Mouse (Mus musculus): ENCODE results near the gene Dap. TPM values are rescaled to one million over a fixed set of nuclear protein-coding genes. Genes with fewer than 3 reads are reported as not detected.

Dap gene
- total and polyA plus RNA-seq, 2 experiments = 53.6 to 156 TPM

- no peak for DNase-seq (ENCODE audit: extremely low read depth, low read depth, low spot score)
- TF ChIP-seq CTCF (IDR thresholded peaks at IDR 0.05; ENCODE audit: low read depth, low read length) = peak; percentile 79
- no peak for TF ChIP-seq POLR2A (IDR thresholded peaks at IDR 0.05; ENCODE audit: extremely low read depth, insufficient read depth, low read length)
- Histone ChIP-seq H3K36me3 (ENCODE audit: control insufficient read depth, insufficient read depth, low read length) (no peaks in the 10 kb centered on the region), H3K4me1 (ENCODE audit: control insufficient read depth, insufficient read depth, low read length) (no peaks in the 10 kb centered on the region; the same call in 1 of the 2 replicates), H3K4me3 (ENCODE audit: insufficient read depth, low read depth, low read length) (no peak overlapping the region), H3K27ac (replicated peaks; ENCODE audit: insufficient read depth, low read depth, low read length) (no peak overlapping the region), H3K27me3 (ENCODE audit: control insufficient read depth, insufficient read depth, low read length) (no peaks in the 10 kb centered on the region), H3K79me2 (ENCODE audit: control insufficient read depth, insufficient read depth, low read length) (no peaks in the 10 kb centered on the region; the same call in 1 of the 2 replicates), H3K9ac (ENCODE audit: low read depth, low read length) (no peak overlapping the region)
- 77% methylated on average over 15 of the region's 15 CpGs for WGBS
These were observed 85.4 kb downstream of the Dap start for GRCm38 (mm10) chr15:31309526-31309925.

GRCm38 (mm10) chr15:31312001-31312400, 87.9 kb downstream of the Dap start:
- Histone ChIP-seq H3K27me3 (ENCODE audit: control insufficient read depth, insufficient read depth, low read length) (no peaks in the 10 kb centered on the region), H3K4me1 (ENCODE audit: control insufficient read depth, insufficient read depth, low read length) (no peaks in the 10 kb centered on the region; the same call in 1 of the 2 replicates), H3K27ac (replicated peaks; ENCODE audit: insufficient read depth, low read depth, low read length) (no peak overlapping the region), H3K9ac (ENCODE audit: low read depth, low read length) (no peak overlapping the region), H3K79me2 (ENCODE audit: control insufficient read depth, insufficient read depth, low read length) (no peaks in the 10 kb centered on the region), H3K4me3 (ENCODE audit: insufficient read depth, low read depth, low read length) (no peak overlapping the region), H3K36me3 (ENCODE audit: control insufficient read depth, insufficient read depth, low read length) (no peaks in the 10 kb centered on the region)
- 93% methylated on average over 2 of the region's 2 CpGs for WGBS
- DNase-seq (ENCODE audit: extremely low read depth, low read depth, low spot score) = no peak
- TF ChIP-seq POLR2A (IDR thresholded peaks at IDR 0.05; ENCODE audit: extremely low read depth, insufficient read depth, low read length) = no peak
- TF ChIP-seq CTCF (IDR thresholded peaks at IDR 0.05; ENCODE audit: low read depth, low read length) = no peak

GRCm38 (mm10) chr15:31315630-31316231, 91.6 kb downstream of the Dap start:
- H3K4me1 ChIP-seq (ENCODE audit: control insufficient read depth, insufficient read depth, low read length) = no peaks in the 10 kb centered on the region; the same call in 1 of the 2 replicates
- H3K79me2 ChIP-seq (ENCODE audit: control insufficient read depth, insufficient read depth, low read length) = 0 out of 2 replicates have a peak, but pooled peaks cover 3% of the 10 kb centered on the region
- H3K27ac ChIP-seq (replicated peaks; ENCODE audit: insufficient read depth, low read depth, low read length) = no peak overlapping the region
- no peaks in the 10 kb centered on the region for H3K36me3 ChIP-seq (ENCODE audit: control insufficient read depth, insufficient read depth, low read length)
- no peaks in the 10 kb centered on the region for H3K27me3 ChIP-seq (ENCODE audit: control insufficient read depth, insufficient read depth, low read length)
- no peak overlapping the region for H3K4me3 ChIP-seq (ENCODE audit: insufficient read depth, low read depth, low read length)
- TF ChIP-seq POLR2A (IDR thresholded peaks at IDR 0.05; ENCODE audit: extremely low read depth, insufficient read depth, low read length) = no peak
- peak; percentile 59; the same call in 1 of the 2 replicates for TF ChIP-seq CTCF (IDR thresholded peaks at IDR 0.05; ENCODE audit: low read depth, low read length)
- peak; percentile 52 for DNase-seq (ENCODE audit: extremely low read depth, low read depth, low spot score)
- no peak overlapping the region for H3K9ac ChIP-seq (ENCODE audit: low read depth, low read length)
- WGBS = 19% methylated on average over 5 of the region's 5 CpGs

GRCm38 (mm10) chr15:31317056-31317805, 93.1 kb downstream of the Dap start:
- Histone ChIP-seq H3K4me3 (ENCODE audit: insufficient read depth, low read depth, low read length) (no peak overlapping the region), H3K79me2 (ENCODE audit: control insufficient read depth, insufficient read depth, low read length) (peaks cover 3% of the 10 kb centered on the region; the same call in 1 of the 2 replicates), H3K27ac (replicated peaks; ENCODE audit: insufficient read depth, low read depth, low read length) (no peak overlapping the region), H3K36me3 (ENCODE audit: control insufficient read depth, insufficient read depth, low read length) (peaks cover under 1% of the 10 kb centered on the region; the same call in 1 of the 2 replicates), H3K27me3 (ENCODE audit: control insufficient read depth, insufficient read depth, low read length) (no peaks in the 10 kb centered on the region), H3K9ac (ENCODE audit: low read depth, low read length) (no peak overlapping the region), H3K4me1 (ENCODE audit: control insufficient read depth, insufficient read depth, low read length) (no peaks in the 10 kb centered on the region)
- DNase-seq (ENCODE audit: extremely low read depth, low read depth, low spot score) = no peak
- TF ChIP-seq POLR2A (IDR thresholded peaks at IDR 0.05; ENCODE audit: extremely low read depth, insufficient read depth, low read length) (no peak), CTCF (IDR thresholded peaks at IDR 0.05; ENCODE audit: low read depth, low read length) (no peak)
- 83% methylated on average over 3 of the region's 3 CpGs for WGBS

- no peak overlapping the region for H3K27ac ChIP-seq (replicated peaks; ENCODE audit: insufficient read depth, low read depth, low read length)
- H3K4me1 ChIP-seq (ENCODE audit: control insufficient read depth, insufficient read depth, low read length) = no peaks in the 10 kb centered on the region
- H3K79me2 ChIP-seq (ENCODE audit: control insufficient read depth, insufficient read depth, low read length) = peaks cover 3% of the 10 kb centered on the region; the same call in 1 of the 2 replicates
- TF ChIP-seq POLR2A (IDR thresholded peaks at IDR 0.05; ENCODE audit: extremely low read depth, insufficient read depth, low read length) (no peak), CTCF (IDR thresholded peaks at IDR 0.05; ENCODE audit: low read depth, low read length) (no peak)
- peaks cover 2% of the 10 kb centered on the region; the same call in 1 of the 2 replicates for H3K36me3 ChIP-seq (ENCODE audit: control insufficient read depth, insufficient read depth, low read length)
- WGBS = 66% methylated on average over 6 of the region's 6 CpGs
- DNase-seq (ENCODE audit: extremely low read depth, low read depth, low spot score) = no peak
- no peak overlapping the region for H3K9ac ChIP-seq (ENCODE audit: low read depth, low read length)
- no peaks in the 10 kb centered on the region for H3K27me3 ChIP-seq (ENCODE audit: control insufficient read depth, insufficient read depth, low read length)
- no peak overlapping the region for H3K4me3 ChIP-seq (ENCODE audit: insufficient read depth, low read depth, low read length)
These were observed 94.2 kb downstream of the Dap start for GRCm38 (mm10) chr15:31318158-31318955.

Data from liver, adult 2 months (tissue).